Mouse (Mus musculus): Measurements from ENCODE around the gene Vav2. TPM values are rescaled to one million over a fixed set of nuclear protein-coding genes. Genes with fewer than 3 reads are reported as not detected.

Vav2 gene
- polyA plus RNA-seq, 1 experiment from 2014 or later: 8.8 TPM

DNA sequence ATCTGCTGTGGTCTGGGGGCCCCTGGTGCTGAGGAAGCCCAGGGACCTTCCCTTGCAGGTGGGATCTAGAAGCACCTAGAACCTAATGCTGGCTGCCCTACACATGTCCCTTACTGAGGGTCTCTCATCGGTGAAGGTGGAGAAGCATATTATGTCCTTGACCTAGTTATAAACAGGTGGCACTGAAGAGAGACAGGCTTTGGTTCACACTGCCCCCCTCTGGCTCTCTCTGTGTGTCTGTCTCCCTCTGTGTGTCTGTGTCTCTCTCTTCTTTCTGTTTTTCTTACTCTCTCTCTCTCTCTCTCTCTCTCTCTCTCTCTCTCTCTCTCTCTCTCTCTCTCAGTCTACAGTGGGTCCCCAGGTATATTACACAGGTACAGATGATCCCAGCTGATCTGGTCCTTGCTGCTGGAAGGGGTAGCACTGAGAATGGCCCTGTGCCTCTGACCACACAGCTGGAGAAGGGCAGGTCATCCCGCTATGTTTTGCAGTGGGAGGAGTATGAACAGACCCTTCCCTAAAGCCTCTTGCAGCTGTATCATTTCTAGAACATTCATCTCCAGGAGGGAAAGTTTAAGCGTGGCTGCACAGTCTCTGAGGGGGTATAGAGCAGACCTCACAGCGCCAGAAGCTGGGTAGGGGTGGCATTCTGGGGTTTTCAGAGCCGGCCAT lies 197.9 kb downstream of the Vav2 start:
- Histone ChIP-seq H3K9me3 (replicated peaks) (no peaks in the 10 kb centered on the region), H3K4me3 (no peak overlapping the region), H3K4me1 (0 out of 2 replicates have a peak, but pooled peaks cover 7% of the 10 kb centered on the region), H3K36me3 (ENCODE audit: poor library complexity, severe bottlenecking) (no peaks in the 10 kb centered on the region), H3K9ac (no peak overlapping the region), H3K4me2 (no peak overlapping the region), H3K27me3 (no peaks in the 10 kb centered on the region), H3K27ac (no peak overlapping the region)
- no peak for ATAC-seq
- WGBS: 78% methylated on average over 5 of the region's 5 CpGs

GRCm38 (mm10) chr2:27226572-27226971 lies 200.3 kb downstream of the Vav2 start:
- Histone ChIP-seq H3K27me3 (no peaks in the 10 kb centered on the region), H3K27ac (no peak overlapping the region), H3K4me1 (no peaks in the 10 kb centered on the region; the same call in 1 of the 2 replicates), H3K4me3 (no peak overlapping the region), H3K9ac (no peak overlapping the region), H3K9me3 (replicated peaks) (no peaks in the 10 kb centered on the region), H3K36me3 (ENCODE audit: poor library complexity, severe bottlenecking) (no peaks in the 10 kb centered on the region), H3K4me2 (no peak overlapping the region)
- 65% methylated on average over 7 of the region's 7 CpGs for WGBS
- ATAC-seq: no peak

DNA sequence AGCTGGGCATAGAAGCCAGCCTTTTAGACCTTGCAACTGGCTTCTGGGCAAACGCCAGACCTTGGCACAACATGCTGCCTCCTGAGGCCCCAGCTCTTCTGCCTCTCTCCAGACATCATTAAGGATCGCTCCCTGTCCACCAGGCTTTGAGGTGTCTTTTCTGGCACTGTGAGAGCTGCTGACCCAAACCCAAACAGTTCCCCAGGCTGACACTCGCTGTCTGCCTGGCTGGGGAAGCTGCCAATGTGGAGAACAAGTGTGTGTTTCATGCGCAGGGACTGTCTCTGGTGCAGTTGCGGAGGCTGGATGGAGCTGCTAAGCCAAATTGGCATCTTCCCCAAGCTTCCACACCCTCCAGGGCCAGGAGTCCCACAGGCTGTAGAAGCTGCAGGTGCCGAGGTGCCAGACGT lies 203.8 kb downstream of the Vav2 start:
- WGBS: 81% methylated on average over 7 of the region's 7 CpGs

DNA sequence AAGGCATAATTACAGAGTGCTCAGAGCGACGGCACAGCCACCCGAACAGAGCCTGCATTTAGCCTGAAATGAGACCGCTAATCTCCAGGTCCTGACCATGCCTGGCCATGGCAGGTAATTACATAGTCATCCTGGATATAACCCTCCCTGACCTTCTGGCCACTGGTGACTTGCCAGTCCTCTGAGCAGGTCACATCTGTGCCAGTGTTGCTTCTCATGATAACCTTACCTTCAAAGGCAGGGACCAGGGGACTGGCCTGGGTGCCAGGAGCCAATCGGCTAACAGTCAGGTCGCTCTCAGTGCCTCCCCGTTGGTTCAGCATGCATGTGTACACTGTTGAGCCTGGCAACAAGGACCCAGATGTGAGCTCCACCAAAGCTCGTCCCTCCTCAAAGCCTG lies 208.3 kb downstream of the Vav2 start:
- Histone ChIP-seq H3K9me3 (replicated peaks) (no peaks in the 10 kb centered on the region), H3K4me1 (peaks cover 7% of the 10 kb centered on the region), H3K27me3 (no peaks in the 10 kb centered on the region), H3K27ac (no peak overlapping the region), H3K9ac (no peak overlapping the region), H3K36me3 (ENCODE audit: poor library complexity, severe bottlenecking) (no peaks in the 10 kb centered on the region), H3K4me2 (no peak overlapping the region), H3K4me3 (no peak overlapping the region)
- 84% methylated on average over 8 of the region's 8 CpGs for WGBS
- ATAC-seq: no peak

More for the DNA sequence above, 203.8 kb downstream of the Vav2 start:
- no peak for ATAC-seq
- Histone ChIP-seq H3K27me3 (no peaks in the 10 kb centered on the region), H3K36me3 (ENCODE audit: poor library complexity, severe bottlenecking) (no peaks in the 10 kb centered on the region), H3K9me3 (replicated peaks) (no peaks in the 10 kb centered on the region), H3K4me3 (no peak overlapping the region), H3K9ac (no peak overlapping the region), H3K27ac (no peak overlapping the region), H3K4me2 (no peak overlapping the region), H3K4me1 (peaks cover 6% of the 10 kb centered on the region)

GRCm38 (mm10) chr2:27218121-27218544 lies 208.7 kb downstream of the Vav2 start:
- WGBS: 79% methylated on average over 2 of the region's 2 CpGs
- Histone ChIP-seq H3K4me1 (peaks cover 7% of the 10 kb centered on the region), H3K36me3 (ENCODE audit: poor library complexity, severe bottlenecking) (no peaks in the 10 kb centered on the region), H3K9ac (no peak overlapping the region), H3K4me2 (no peak overlapping the region), H3K4me3 (no peak overlapping the region), H3K9me3 (replicated peaks) (no peaks in the 10 kb centered on the region), H3K27ac (no peak overlapping the region), H3K27me3 (no peaks in the 10 kb centered on the region)
- peak; percentile 48; the same call in 1 of the 2 replicates for ATAC-seq

DNA sequence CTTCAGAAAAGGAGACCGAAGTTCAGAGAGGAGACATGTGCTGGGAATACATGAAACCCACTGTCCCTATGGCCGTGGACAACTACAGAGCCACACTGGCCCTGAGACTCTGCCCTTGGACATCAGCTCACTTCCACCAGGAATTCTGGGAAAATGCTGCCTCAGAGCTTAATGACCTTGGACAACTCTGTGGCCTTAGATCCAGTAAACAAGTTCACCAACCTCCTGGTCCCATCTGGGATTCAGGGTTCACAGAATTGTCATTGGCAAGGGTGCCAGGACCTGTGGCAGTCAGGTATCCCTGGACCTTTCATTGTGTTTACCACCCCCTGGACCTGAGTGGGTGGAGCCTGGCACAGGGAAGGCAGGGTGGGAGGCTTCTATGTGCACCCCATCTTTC lies 211.3 kb downstream of the Vav2 start:
- H3K4me3 ChIP-seq: no peak overlapping the region
- no peaks in the 10 kb centered on the region for H3K9me3 ChIP-seq (replicated peaks)
- 90% methylated on average over 2 of the region's 2 CpGs for WGBS
- H3K4me2 ChIP-seq: no peak overlapping the region
- no peak overlapping the region for H3K9ac ChIP-seq
- no peaks in the 10 kb centered on the region for H3K36me3 ChIP-seq (ENCODE audit: poor library complexity, severe bottlenecking)
- no peak overlapping the region for H3K27ac ChIP-seq
- H3K4me1 ChIP-seq: peaks cover 7% of the 10 kb centered on the region; the same call in 1 of the 2 replicates
- ATAC-seq: no peak
- H3K27me3 ChIP-seq: no peaks in the 10 kb centered on the region

Small RNAs within 50 kb of the gene (microRNA-seq; reads per million reads assigned to microRNA genes)
- not detected for gene Gm24049
- not detected for gene Mir7578

Other genes starting within 250 kb of the Vav2 start
- gene Sardh, start 178.7 kb downstream of the Vav2 start, polyA plus RNA-seq (2015; fragmentation: Nextera tagmentation; extraction: Ambion mirVana): 2.1 and 2.4 TPM in 2 replicates
- 19.3 and 25.1 TPM in 2 replicates for gene Brd3os, start 15.3 kb upstream of the Vav2 start, polyA plus RNA-seq (2015; fragmentation: Nextera tagmentation; extraction: Ambion mirVana)
- 140 and 149 TPM in 2 replicates for gene Brd3, start 80.6 kb upstream of the Vav2 start, polyA plus RNA-seq (2015; fragmentation: Nextera tagmentation; extraction: Ambion mirVana)
- 54.0 and 59.1 TPM in 2 replicates for gene Wdr5, start 88.1 kb upstream of the Vav2 start, polyA plus RNA-seq (2015; fragmentation: Nextera tagmentation; extraction: Ambion mirVana)
- gene Rxra, start 249.4 kb upstream of the Vav2 start, polyA plus RNA-seq (2015; fragmentation: Nextera tagmentation; extraction: Ambion mirVana): 4.3 and 4.9 TPM in 2 replicates

Data from forebrain, embryonic 13.5 days (tissue).